Mouse (Mus musculus) kidney, embryonic 16.5 days (tissue): ENCODE measurements around the gene Pxn. TPM values are rescaled to one million over a fixed set of nuclear protein-coding genes. Genes with fewer than 3 reads are reported as not detected.

Experiments
- ATAC-seq: fragments of 200-750 bp; cut with Nextera tagmentation; 2 replicates; pipeline ENCODE4 v1.8.0; 2017; ENCODE audit warnings: moderate TSS enrichment; ENCODE audit not compliant: low FRiP score, low TSS enrichment
- H3K27ac ChIP-seq: fragments of 300-500 bp; sonication (generic); 2 replicates; pipeline ENCODE4 v1.5.1; 2014; ENCODE audit warnings: low read length
- H3K27me3 ChIP-seq: fragments of 300-500 bp; sonication (generic); 2 replicates; pipeline ENCODE4 v1.6.1; 2014; ENCODE audit warnings: low read length, control low read depth, mixed read lengths; ENCODE audit not compliant: insufficient read depth
- H3K36me3 ChIP-seq: fragments of 300-500 bp; sonication (generic); 2 replicates; pipeline ENCODE4 v1.6.1; 2014; ENCODE audit warnings: low read length, control low read depth, mixed read lengths; ENCODE audit not compliant: insufficient read depth
- H3K4me1 ChIP-seq: fragments of 300-500 bp; sonication (generic); 2 replicates; pipeline ENCODE4 v1.6.1; 2014; ENCODE audit warnings: low read length, control low read depth, mixed read lengths; ENCODE audit not compliant: insufficient read depth
- H3K4me2 ChIP-seq: fragments of 300-500 bp; sonication (generic); replicated peaks from 2 replicates; pipeline ENCODE4 v1.6.1; 2014; ENCODE audit warnings: low read depth, low read length
- H3K4me3 ChIP-seq: fragments of 300-500 bp; sonication (generic); 2 replicates; pipeline ENCODE4 v1.5.1; 2014; ENCODE audit warnings: mild to moderate bottlenecking, low read length
- H3K9ac ChIP-seq: fragments of 300-500 bp; sonication (generic); replicated peaks from 2 replicates; pipeline ENCODE4 v1.6.1; 2014; ENCODE audit warnings: low read length
- H3K9me3 ChIP-seq: fragments of 300-500 bp; sonication (generic); 2 replicates; pipeline ENCODE4 v1.6.1; 2016; ENCODE audit warnings: low read length, control low read depth
- WGBS: fragments of 180-500 bp; shearing (Covaris S2); extraction: QIAGEN DNeasy Blood & Tissue Kit; methylation state at CpG from one replicate; pipeline ENCODE4 v1.1.7; 2014; 5-methylcytosine and 5-hydroxymethylcytosine counted together
- polyA plus RNA-seq: library from polyadenylated mRNA; unstranded; fragments of >200 nt; fragmentation: Nextera tagmentation; extraction: Ambion mirVana; gene quantifications from 2 replicates; pipeline ENCODE4 v1.2.1, GENCODE M21; 2015

Pxn gene
- polyA plus RNA-seq, 1 experiment from 2014 or later: 60.5 TPM

DNA sequence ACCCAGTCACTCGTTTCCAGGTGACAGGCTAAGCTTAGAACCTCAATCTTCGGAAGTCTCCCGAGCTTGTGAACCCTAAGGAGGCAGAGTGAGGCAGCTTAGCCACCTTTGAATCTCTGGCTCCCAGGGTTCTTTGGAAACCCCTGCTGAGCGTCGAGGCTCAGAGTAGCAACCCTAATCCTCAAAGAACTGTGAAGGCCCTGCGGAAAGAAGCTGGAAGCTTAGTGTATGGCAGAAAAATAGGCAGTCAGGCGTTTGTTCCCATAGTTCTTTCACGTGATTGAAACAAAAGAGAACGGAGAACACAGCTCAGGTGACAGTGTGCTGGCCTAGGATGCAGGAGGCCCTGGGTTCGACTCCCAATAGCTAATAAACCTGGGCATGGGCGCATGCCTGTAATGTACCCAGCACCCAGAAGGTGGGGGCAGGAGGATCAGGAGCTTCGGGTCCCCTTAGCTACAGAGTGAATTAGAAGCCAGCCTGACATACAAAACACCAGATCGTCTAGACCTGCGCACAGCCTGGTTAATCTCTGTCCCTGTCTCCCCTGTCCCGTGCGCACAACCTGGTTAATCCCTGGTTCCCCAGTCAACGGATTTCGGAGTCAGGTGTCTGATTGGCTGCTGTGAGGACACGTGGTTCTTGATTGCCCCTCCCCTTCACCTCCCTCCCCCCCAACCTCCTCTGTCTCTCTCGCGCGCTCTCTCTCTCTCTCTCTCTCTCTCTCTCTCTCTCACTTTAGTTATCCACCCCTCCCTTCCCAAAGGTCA, 31.0 kb upstream of the Pxn start:
- Histone ChIP-seq H3K9ac (peak overlapping the region; percentile 45), H3K4me3 (peak overlapping the region; percentile 41), H3K4me1 (peaks cover 18% of the 10 kb centered on the region), H3K27me3 (no peaks in the 10 kb centered on the region), H3K4me2 (peak overlapping the region; percentile 51), H3K27ac (peak overlapping the region; percentile 40; the same call in 1 of the 2 replicates), H3K9me3 (no peaks in the 10 kb centered on the region), H3K36me3 (peaks cover 4% of the 10 kb centered on the region; the same call in 1 of the 2 replicates)
- peak; percentile 85 for ATAC-seq
- 17% methylated on average over 20 of the region's 22 CpGs for WGBS

DNA sequence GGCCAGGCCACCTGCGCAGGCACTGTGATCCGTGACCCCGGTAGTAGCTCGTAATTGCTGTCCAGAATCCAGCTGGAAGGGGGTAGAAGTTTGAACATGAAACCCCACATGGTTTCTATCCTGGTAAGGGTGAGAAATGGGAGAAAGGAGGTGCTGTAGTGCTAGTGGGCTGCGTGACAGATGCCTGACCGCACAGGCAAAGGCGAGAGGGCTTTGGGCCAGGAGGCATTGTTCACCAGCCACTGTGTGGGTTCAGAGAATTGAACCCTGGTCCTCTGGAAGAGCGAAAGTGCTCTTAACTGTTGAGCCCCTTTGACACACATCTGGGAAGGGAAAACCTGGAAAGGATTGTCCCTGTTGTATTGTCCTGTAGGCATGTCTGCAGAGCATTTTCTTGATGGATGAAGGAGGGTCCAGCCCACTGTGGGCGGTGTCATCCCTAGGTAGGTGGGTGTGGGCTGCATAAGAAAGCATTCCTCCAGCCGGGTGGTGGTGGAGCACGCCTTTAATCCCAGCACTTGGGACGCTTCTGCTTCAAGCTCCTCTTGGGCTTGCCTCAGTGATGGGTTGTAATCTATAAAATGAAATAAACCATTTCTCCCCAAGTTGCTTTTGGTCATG, 30.3 kb upstream of the Pxn start:
- H3K4me3 ChIP-seq: peak overlapping the region; percentile 41
- H3K36me3 ChIP-seq: peaks cover 4% of the 10 kb centered on the region; the same call in 1 of the 2 replicates
- ATAC-seq: peak; percentile 29
- H3K4me2 ChIP-seq: peak overlapping the region; percentile 51
- peaks cover 12% of the 10 kb centered on the region for H3K4me1 ChIP-seq
- H3K9me3 ChIP-seq: no peaks in the 10 kb centered on the region
- peak overlapping the region; percentile 40; the same call in 1 of the 2 replicates for H3K27ac ChIP-seq
- H3K9ac ChIP-seq: peak overlapping the region; percentile 24
- no peaks in the 10 kb centered on the region for H3K27me3 ChIP-seq
- WGBS: 34% methylated on average over 12 of the region's 12 CpGs

DNA sequence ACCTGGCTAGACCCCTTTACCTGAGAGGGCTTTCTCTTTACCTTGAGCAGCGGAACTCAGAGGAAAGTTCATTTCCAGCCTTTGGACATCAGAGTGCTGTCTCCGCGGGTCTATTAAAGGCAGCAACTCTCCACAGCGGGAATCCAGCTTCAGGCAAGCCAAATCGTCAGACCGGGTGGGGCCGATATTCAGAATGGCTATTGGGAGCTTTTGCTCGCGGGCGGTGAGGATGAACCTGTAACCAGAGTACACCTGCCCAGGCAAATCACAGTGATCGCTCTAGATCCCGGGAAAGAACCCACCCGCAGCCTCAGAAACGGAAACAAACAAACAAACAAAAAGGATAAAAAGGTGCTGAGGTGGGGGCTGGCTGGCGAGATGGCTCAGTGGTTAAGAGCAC, 26.9 kb upstream of the Pxn start:
- Histone ChIP-seq H3K9ac (no peak overlapping the region), H3K9me3 (no peaks in the 10 kb centered on the region), H3K4me1 (peaks cover 29% of the 10 kb centered on the region), H3K4me3 (no peak overlapping the region), H3K27me3 (no peaks in the 10 kb centered on the region), H3K27ac (no peak overlapping the region), H3K4me2 (no peak overlapping the region), H3K36me3 (peaks cover 4% of the 10 kb centered on the region; the same call in 1 of the 2 replicates)
- ATAC-seq: no peak
- 58% methylated on average over 15 of the region's 15 CpGs for WGBS

DNA sequence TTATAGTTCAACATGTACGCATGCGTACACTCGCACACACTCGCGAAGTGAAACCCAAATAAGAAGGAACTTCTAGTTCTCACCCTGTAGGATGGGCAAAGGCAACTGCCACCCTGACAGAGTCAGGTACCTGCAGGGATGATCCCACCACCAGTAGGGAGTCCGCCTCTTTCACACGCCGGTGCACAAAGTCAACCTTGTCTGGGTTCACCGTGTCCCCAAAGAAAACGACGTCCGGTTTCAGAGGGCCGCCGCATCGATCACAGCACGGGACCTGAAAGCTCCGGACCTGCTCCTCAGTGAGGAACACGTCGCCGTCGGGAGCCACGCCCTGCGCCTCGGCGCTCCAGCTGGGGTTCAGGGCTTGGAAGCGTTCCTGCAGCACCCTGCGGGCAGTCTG, 26.4 kb upstream of the Pxn start:
- Histone ChIP-seq H3K4me3 (peak overlapping the region; percentile 19), H3K36me3 (peaks cover 4% of the 10 kb centered on the region; the same call in 1 of the 2 replicates), H3K4me2 (peak overlapping the region; percentile 34), H3K27ac (no peak overlapping the region), H3K27me3 (no peaks in the 10 kb centered on the region), H3K4me1 (peaks cover 34% of the 10 kb centered on the region), H3K9ac (0 out of 2 replicates have a peak overlapping the region, but pooled peaks have one; percentile 2), H3K9me3 (no peaks in the 10 kb centered on the region)
- 27% methylated on average over 27 of the region's 27 CpGs for WGBS
- no peak for ATAC-seq

DNA sequence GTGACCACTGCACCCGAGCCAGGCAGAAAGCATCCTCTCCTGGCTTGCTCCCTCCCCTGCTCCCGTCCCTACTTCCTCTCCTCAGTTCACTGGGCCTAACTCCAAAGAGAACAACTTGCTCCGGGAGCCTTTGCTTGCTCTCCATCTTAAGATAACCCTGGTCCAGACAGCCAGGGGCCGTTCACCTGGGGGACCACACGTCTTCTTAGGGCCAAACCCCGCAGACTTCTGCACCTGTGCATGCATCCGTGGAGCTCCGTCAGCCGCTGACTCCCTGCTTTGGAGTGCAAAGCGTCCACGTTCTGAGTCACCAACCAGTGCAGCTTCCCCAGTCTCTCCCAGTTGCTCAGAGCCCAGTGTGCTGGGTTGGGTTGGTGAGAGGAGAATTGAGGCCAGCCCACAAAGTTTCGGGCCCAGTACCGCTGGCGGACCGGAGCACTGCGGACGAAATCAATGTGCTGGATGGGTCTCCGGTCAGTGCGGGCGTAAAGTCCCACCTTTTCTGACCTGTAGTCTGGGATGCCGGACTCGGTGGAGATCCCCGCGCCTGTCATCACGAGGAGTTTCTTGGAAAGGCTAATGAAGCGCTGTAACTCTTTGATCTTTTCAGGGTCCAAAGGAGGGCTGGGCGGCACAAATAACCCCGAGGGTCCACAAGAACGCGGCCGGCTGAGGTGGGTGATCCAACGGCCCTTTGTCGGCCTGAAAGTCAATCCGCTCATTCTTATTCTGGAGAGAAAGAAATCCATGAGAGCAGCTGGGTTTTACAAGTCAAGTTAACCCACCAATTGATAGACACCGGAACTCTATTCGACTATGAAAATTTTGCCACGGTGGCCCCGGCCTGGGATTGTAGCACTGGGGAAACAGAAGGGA, 23.8 kb upstream of the Pxn start:
- Histone ChIP-seq H3K27me3 (no peaks in the 10 kb centered on the region), H3K27ac (no peak overlapping the region), H3K4me3 (peak overlapping the region; percentile 19), H3K4me1 (peaks cover 30% of the 10 kb centered on the region), H3K9me3 (no peaks in the 10 kb centered on the region), H3K4me2 (peak overlapping the region; percentile 44), H3K36me3 (peaks cover 2% of the 10 kb centered on the region; the same call in 1 of the 2 replicates), H3K9ac (peak overlapping the region; percentile 37)
- 25% methylated on average over 38 of the region's 38 CpGs for WGBS
- ATAC-seq: no peak

DNA sequence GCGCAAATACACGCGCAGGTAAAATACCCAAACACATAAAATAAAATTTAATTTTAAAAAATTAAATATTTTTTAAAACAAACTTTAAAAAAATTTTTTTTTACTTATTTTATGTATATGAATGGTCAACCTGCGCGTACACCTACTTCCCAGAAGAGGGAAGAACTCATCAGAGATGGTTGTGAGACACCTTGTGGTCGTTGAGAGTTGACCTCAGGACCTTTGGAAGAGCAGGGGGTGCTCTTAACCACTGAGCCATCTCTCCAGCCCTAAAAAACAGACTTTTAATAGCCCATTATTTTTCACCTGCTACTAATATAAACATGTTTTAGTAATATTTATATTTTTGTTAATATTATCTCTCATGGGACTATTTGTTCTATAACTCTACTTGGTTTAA, 23.1 kb upstream of the Pxn start:
- no peaks in the 10 kb centered on the region for H3K36me3 ChIP-seq
- H3K4me2 ChIP-seq: peak overlapping the region; percentile 44
- no peak overlapping the region for H3K9ac ChIP-seq
- H3K27me3 ChIP-seq: no peaks in the 10 kb centered on the region
- no peaks in the 10 kb centered on the region for H3K9me3 ChIP-seq
- no peak overlapping the region for H3K4me3 ChIP-seq
- 44% methylated on average over 6 of the region's 6 CpGs for WGBS
- H3K27ac ChIP-seq: no peak overlapping the region
- H3K4me1 ChIP-seq: peaks cover 31% of the 10 kb centered on the region
- ATAC-seq: no peak

DNA sequence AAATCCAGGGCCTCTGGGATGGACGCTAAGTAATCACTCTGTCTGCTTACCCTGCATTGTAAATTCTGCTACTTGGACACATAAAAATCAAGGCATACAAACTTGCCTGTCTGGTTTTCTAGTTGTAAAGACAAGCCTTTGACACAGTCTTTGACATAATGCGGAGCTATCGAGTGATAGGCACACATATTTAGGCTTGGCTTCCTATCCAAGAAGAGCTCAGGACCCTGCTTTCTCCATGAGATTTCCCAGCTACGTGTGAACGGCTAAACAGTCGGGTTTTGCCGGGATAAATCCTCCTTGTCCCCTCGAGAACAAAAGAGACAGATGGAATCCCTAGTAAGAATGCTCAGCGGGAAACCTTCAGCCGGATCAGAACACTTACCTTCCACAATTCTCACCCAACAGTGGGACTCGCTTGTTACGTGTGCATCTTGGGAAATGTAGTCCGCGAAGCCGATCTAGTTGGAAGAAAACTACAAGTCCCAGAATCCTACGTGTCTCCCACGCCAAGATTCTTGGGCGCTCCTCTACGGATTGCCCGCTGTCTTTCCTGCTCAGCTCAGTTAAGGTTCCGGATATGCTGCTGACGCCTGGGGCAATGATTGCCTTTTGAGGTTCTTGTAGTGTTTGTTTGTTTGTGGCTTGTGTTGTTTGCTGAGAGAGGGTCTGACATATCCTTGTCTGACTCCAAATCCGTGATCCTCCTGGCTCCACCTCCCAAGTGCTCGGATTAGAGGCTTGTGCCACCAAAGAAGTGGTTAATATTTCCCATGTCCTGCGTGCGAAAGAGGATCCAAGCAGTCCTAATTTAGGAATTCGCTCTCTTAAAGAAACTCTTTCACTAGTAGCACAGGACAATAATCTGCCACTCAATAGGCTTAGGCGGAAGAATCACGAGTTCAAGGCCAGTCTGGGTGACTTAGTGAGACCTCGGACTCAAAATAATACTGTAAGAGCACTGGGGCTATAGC, 22.2 kb upstream of the Pxn start, which contains the start of gene Sirt4:
Gene Sirt4, minus strand, starts transcription at position 779 of the 974 bp plus-strand sequence.
- Histone ChIP-seq H3K4me1 (peaks cover 36% of the 10 kb centered on the region), H3K9me3 (no peaks in the 10 kb centered on the region), H3K4me3 (peak within 1 kb of the TSS; percentile 51), H3K4me2 (peak within 1 kb of the TSS; percentile 76), H3K9ac (peak within 1 kb of the TSS; percentile 65), H3K27ac (peak within 1 kb of the TSS; percentile 72), H3K36me3 (no peaks in the 10 kb centered on the region), H3K27me3 (no peaks in the 10 kb centered on the region)
- ATAC-seq: peak; percentile 87
- WGBS: 7% methylated on average over 30 of the region's 30 CpGs

DNA sequence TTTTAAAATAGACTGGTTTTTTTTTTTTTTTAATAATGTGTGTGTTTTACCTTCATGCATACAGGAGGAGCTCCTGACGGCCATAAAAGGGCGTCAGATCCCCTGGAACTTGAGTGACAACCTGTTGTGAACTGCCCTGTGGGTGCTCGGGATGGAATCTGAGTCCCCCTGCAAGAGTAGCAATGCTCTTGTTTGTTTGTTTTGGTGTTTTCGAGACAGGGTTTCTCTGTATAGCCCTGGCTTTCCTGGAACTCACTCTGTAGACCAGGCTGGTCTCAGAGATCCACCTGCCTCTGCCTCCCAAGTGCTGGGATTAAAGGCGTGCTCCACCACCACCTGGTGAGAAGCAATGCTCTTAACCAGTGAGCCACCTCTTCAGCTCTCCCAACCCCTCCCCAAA, 21.5 kb upstream of the Pxn start:
- ATAC-seq: no peak
- 66% methylated on average over 5 of the region's 5 CpGs for WGBS
- H3K4me2 ChIP-seq: peak overlapping the region; percentile 76
- peak overlapping the region; percentile 65 for H3K9ac ChIP-seq
- H3K36me3 ChIP-seq: no peaks in the 10 kb centered on the region
- peak overlapping the region; percentile 64; the same call in 1 of the 2 replicates for H3K27ac ChIP-seq
- peak overlapping the region; percentile 51 for H3K4me3 ChIP-seq
- no peaks in the 10 kb centered on the region for H3K27me3 ChIP-seq
- H3K4me1 ChIP-seq: peaks cover 38% of the 10 kb centered on the region
- no peaks in the 10 kb centered on the region for H3K9me3 ChIP-seq
